Mouse (Mus musculus) midbrain, postnatal 0 days (tissue): Measurements from ENCODE around the gene Adarb1. TPM values are rescaled to one million over a fixed set of nuclear protein-coding genes. Genes with fewer than 3 reads are reported as not detected.

Experiments
- ATAC-seq: fragments of 200-750 bp; cut with Nextera tagmentation; 2 replicates; pipeline ENCODE4 v1.8.0; 2017; ENCODE audit warnings: moderate number of reproducible peaks, mild to moderate bottlenecking, moderate TSS enrichment, moderate library complexity; ENCODE audit not compliant: low FRiP score
- DNase-seq: peaks from one replicate; pipeline ENCODE4 v3.0.0-alpha.2; 2015; ENCODE audit warnings: low spot score
- H3K27ac ChIP-seq: fragments of 300-500 bp; sonication (generic); 2 replicates; pipeline ENCODE4 v1.5.1; 2014; ENCODE audit warnings: low read depth, mild to moderate bottlenecking, low read length, mixed read lengths
- H3K27me3 ChIP-seq: fragments of 300-500 bp; sonication (generic); 2 replicates; pipeline ENCODE4 v1.6.1; 2014; ENCODE audit warnings: low read length, control low read depth, mixed read lengths; ENCODE audit not compliant: insufficient read depth
- H3K36me3 ChIP-seq: fragments of 300-500 bp; sonication (generic); 2 replicates; pipeline ENCODE4 v1.6.1; 2014; ENCODE audit warnings: low read length, control low read depth, mixed read lengths; ENCODE audit not compliant: insufficient read depth
- H3K4me1 ChIP-seq: fragments of 300-500 bp; sonication (generic); 2 replicates; pipeline ENCODE4 v1.6.1; 2014; ENCODE audit warnings: mild to moderate bottlenecking, control low read depth, antibody characterized with exemption, low read length, mixed read lengths; ENCODE audit not compliant: insufficient read depth
- H3K4me2 ChIP-seq: fragments of 300-500 bp; sonication (generic); 2 replicates; pipeline ENCODE4 v1.6.1; 2014; ENCODE audit warnings: low read depth, mild to moderate bottlenecking, low read length, mixed read lengths; ENCODE audit not compliant: poor library complexity, severe bottlenecking
- H3K4me3 ChIP-seq: fragments of 300-500 bp; sonication (generic); 2 replicates; pipeline ENCODE4 v1.5.1; 2014; ENCODE audit warnings: low read depth, mild to moderate bottlenecking, low read length, moderate library complexity
- H3K9ac ChIP-seq: fragments of 300-500 bp; sonication (generic); replicated peaks from 2 replicates; pipeline ENCODE4 v1.6.1; 2014; ENCODE audit warnings: mild to moderate bottlenecking, low read length, moderate library complexity, mixed read lengths; ENCODE audit not compliant: poor library complexity, severe bottlenecking
- H3K9me3 ChIP-seq: fragments of 300-500 bp; sonication (generic); 2 replicates; pipeline ENCODE4 v1.6.1; 2016; ENCODE audit warnings: low read length, control low read depth
- CTCF ChIP-seq: IDR thresholded peaks from 2 replicates; pipeline ENCODE4 v1.5.1; 2016; ENCODE audit warnings: antibody characterized with exemption, mild to moderate bottlenecking
- WGBS: fragments of 180-500 bp; shearing (Covaris S2); extraction: QIAGEN DNeasy Blood & Tissue Kit; methylation state at CpG from one replicate; pipeline ENCODE4 v1.1.7; 2014; 5-methylcytosine and 5-hydroxymethylcytosine counted together
- polyA plus RNA-seq: library from polyadenylated mRNA; unstranded; fragments of >200 nt; fragmentation: Nextera tagmentation; extraction: Ambion mirVana; gene quantifications from 2 replicates; pipeline ENCODE4 v1.2.1, GENCODE M21; 2015
- total RNA-seq: library from RNA; depleted of rRNA; stranded (reverse); fragments of >200 nt; gene quantifications from 2 replicates; pipeline ENCODE4 v1.2.3, GENCODE M21; 2014; rRNA removed

The Adarb1 gene
- total RNA-seq: 50.4 and 53.8 TPM in 2 replicates
- 15.3 and 16.1 TPM in 2 replicates for polyA plus RNA-seq

DNA sequence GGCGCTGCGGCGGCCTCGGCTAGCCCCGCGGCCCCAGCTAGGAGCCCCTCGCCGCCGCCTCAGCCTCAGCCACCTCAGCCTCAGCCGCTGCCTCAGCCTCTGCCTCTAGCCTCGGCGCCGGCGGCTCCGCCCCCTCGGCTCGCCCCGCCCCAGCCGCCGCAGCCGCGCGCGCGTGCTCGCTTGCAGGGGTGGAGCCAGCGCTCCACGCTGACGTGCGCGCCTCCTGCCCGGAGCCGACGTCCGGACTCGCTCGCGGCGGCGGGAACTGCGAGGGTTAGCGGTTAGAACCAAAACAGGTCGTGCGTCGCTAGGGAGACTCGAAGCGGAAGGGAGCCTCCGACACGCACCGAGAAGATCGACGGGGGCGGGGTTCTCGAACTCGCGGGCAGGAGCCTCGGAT lies at the start of gene Adarb1:
TSS of gene Adarb1 (minus strand) at position 133 of the 400 bp plus-strand sequence.
- Histone ChIP-seq H3K4me1 (peaks cover 11% of the 10 kb centered on the region; the same call in 1 of the 2 replicates), H3K4me3 (peak within 1 kb of the TSS; percentile 84), H3K27me3 (no peaks in the 10 kb centered on the region), H3K4me2 (peak within 1 kb of the TSS; percentile 93), H3K9ac (peak within 1 kb of the TSS; percentile 90), H3K9me3 (no peaks in the 10 kb centered on the region), H3K36me3 (no peaks in the 10 kb centered on the region), H3K27ac (peak within 1 kb of the TSS; percentile 77)
- TF ChIP-seq CTCF: no peak
- DNase-seq: peak; percentile 92
- WGBS: under 1% methylated on average over 56 of the region's 57 CpGs
- ATAC-seq: peak; percentile 90

DNA sequence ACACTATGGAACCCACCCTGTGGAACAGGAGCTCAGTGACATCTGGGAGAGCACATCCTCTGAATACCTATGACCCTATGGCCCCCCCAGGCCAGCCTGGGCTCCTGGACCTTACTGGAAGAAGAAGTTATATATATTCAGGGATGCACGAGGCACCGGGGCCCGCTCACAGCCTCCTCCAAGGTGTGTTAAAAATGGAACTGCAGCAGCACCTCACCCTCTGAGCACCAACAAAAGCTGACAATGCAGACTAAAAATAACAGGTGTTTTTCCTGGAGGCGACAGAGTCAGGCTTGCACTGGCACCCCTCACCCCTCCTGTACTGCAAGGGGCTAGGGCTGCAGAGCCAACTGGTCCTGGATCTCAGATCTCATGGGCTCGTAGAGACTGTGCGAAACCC lies 49.3 kb upstream of the Adarb1 start:
- H3K27ac ChIP-seq: no peak overlapping the region

DNA sequence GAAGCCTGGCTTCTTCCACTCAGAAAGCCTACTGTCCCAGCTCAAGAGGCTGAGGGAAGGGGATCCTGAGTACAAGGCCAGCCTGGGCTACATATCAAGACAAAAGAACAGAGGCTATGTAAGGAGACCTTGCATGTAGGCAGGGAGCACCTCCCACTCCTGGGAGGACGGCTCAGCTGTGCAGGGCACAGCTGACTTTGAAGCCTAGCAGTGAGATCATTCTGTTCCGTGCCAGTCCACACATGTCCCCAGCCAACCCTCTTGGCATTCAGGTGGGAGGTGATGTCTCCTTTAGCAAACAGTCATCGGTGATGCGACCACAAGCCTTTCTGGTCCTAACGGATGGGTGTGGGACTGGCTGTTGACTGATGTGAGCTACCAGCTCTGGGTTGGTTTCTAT lies 47.8 kb upstream of the Adarb1 start:
- WGBS: 88% methylated on average over 5 of the region's 5 CpGs

More for the DNA sequence above, 49.3 kb upstream of the Adarb1 start:
- no peak for ATAC-seq
- H3K9ac ChIP-seq: no peak overlapping the region
- TF ChIP-seq CTCF: no peak
- no peak for DNase-seq
- H3K27me3 ChIP-seq: no peaks in the 10 kb centered on the region
- no peak overlapping the region for H3K4me2 ChIP-seq
- no peaks in the 10 kb centered on the region for H3K9me3 ChIP-seq
- WGBS: 84% methylated on average over 6 of the region's 6 CpGs
- no peak overlapping the region for H3K4me3 ChIP-seq
- H3K36me3 ChIP-seq: no peaks in the 10 kb centered on the region
- H3K4me1 ChIP-seq: no peaks in the 10 kb centered on the region

DNA sequence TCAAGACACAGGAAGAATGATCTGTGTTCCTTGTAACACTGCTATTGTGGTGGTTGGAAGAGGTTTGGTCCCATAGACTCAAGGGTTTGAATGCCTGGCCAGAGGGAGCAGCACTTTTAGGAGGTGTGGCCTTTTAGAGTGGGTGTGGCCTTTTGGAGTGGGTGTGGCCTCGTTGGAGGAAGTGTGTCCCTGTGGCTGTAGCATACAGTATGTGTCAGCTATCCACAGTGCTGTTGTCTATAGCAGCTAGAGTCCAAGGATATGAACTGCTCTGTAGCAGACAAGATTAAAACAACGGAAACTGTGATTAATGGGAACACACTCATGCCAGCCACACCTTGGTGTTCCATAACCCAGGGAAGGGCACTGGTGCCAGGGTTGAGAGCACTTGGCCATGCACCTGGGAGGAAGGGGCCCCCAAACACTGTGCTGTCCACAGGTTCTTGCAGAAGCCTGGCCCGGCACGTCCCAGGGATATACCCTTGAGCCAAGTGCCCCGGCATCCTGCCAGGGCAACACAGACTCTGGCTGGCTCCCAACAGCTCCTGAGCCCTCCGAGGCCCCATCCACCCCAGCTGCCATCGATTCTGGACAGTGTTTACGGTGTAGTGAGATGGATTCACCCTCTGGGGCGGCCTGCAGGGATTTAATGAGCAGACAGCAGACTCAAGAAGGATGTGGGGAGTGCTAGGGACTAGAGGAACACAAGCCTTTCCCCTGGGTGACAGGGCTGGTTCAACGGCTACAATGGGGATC lies 46.3 kb upstream of the Adarb1 start:
- DNase-seq (peak; percentile 71), ATAC-seq (peak; percentile 45; the same call in 1 of the 2 replicates)
- WGBS: 57% methylated on average over 10 of the region's 10 CpGs
- Histone ChIP-seq H3K9me3 (no peaks in the 10 kb centered on the region), H3K36me3 (no peaks in the 10 kb centered on the region), H3K4me2 (no peak overlapping the region), H3K27ac (no peak overlapping the region), H3K27me3 (no peaks in the 10 kb centered on the region), H3K4me1 (no peaks in the 10 kb centered on the region), H3K4me3 (no peak overlapping the region), H3K9ac (no peak overlapping the region)
- no peak for TF ChIP-seq CTCF

More for the DNA sequence above, 47.8 kb upstream of the Adarb1 start:
- Histone ChIP-seq H3K27me3 (no peaks in the 10 kb centered on the region), H3K36me3 (no peaks in the 10 kb centered on the region), H3K9me3 (no peaks in the 10 kb centered on the region), H3K4me1 (no peaks in the 10 kb centered on the region), H3K9ac (no peak overlapping the region), H3K4me2 (no peak overlapping the region), H3K27ac (no peak overlapping the region), H3K4me3 (no peak overlapping the region)
- no peak for DNase-seq
- no peak for ATAC-seq
- no peak for TF ChIP-seq CTCF

DNA sequence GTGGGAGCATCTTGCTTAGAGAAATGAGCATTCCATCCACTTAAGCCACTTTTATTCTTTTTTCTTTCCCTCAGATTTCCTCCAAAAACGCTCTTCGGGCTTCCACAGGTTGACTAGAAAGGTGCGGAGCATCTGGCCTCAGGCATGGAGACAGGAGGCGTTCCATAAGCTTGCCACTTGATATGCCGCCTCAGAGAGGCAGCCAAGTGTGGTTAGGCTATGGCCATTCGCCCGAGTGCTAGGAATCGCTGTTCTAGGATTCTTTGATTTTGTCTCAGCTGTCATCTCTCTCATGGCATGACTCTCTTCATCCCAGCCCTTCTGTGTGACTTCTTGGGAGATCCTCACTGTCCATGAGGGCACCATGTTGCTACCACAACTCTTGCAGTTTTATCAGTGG lies 43.1 kb upstream of the Adarb1 start:
- no peak overlapping the region for H3K4me2 ChIP-seq
- H3K36me3 ChIP-seq: no peaks in the 10 kb centered on the region
- H3K4me1 ChIP-seq: no peaks in the 10 kb centered on the region
- H3K9ac ChIP-seq: no peak overlapping the region
- H3K4me3 ChIP-seq: no peak overlapping the region
- ATAC-seq: no peak
- 84% methylated on average over 8 of the region's 8 CpGs for WGBS
- H3K27ac ChIP-seq: no peak overlapping the region
- H3K9me3 ChIP-seq: no peaks in the 10 kb centered on the region
- DNase-seq: no peak
- TF ChIP-seq CTCF: no peak
- no peaks in the 10 kb centered on the region for H3K27me3 ChIP-seq

DNA sequence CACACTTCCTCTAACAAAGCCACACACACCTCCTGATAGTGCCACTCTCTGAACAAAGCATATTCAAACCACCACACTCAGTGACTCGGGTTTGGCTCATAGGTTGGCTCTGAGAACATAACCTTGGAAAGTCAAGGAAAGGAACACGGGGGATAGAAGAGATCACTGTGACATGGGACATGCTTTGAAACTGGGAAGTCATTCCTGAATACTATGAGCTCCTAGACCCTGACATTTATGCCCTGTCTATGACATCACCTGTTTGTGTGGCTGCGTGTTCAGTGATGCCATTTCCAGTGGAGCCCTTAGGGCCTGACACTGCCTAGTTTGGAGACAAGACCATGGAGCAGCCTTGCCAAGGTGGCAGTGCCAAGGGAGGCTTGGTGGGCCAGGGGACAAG lies 39.6 kb upstream of the Adarb1 start:
- Histone ChIP-seq H3K4me3 (no peak overlapping the region), H3K9me3 (no peaks in the 10 kb centered on the region), H3K27ac (no peak overlapping the region), H3K27me3 (no peaks in the 10 kb centered on the region), H3K4me1 (no peaks in the 10 kb centered on the region), H3K9ac (no peak overlapping the region), H3K4me2 (no peak overlapping the region), H3K36me3 (no peaks in the 10 kb centered on the region)
- WGBS: 84% methylated on average over 3 of the region's 3 CpGs
- no peak for TF ChIP-seq CTCF
- ATAC-seq (no peak), DNase-seq (no peak)
